ENCODE assay signal across 27 mouse cellular contexts in the genomic region with DNA sequence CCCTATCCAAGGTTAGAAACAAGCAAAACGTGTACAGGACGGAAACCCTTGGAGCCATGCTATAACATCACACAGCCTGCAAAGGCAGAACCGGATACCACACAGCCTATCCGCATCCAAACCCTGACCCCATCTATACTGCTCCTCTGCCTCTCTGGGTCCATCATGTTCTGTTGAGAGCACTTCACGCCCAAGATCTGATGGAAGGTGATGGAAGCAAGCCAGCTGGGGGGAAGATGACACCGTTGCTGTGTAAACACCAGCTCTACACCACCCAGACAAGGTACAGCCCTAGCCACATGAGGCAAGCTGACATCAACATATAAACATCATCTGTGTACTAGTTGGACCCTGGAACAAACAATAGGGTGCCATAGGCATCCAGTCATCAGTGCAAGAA.
DNase-seq lines count a peak whose midpoint lies in the region; ATAC-seq and TF ChIP-seq lines count a peak whose summit lies in the region.
"Had no signal": no experiment of that assay in that cellular context is flagged by ENCODE, and none has a peak within 500 bp of the region (broad histone marks: within the 10 kb centered on the region; RNA-seq: fewer than 3 reads in every experiment).

No protein-coding gene starts in this region.

- DNase-seq in heart, adult 2 months = peak in 1 of 2 experiments; percentile 29
- DNase-seq in heart, adult 9 months (ENCODE audit: low spot score in 2 of 2) = no peak
- DNase-seq in heart, postnatal 10 days = no peak
- peak; percentile 3 for DNase-seq in midbrain, embryonic 10.5 days (ENCODE audit: low spot score)
- DNase-seq in midbrain, embryonic 14.5 days = no peak
- DNase-seq in heart, postnatal 0 days (ENCODE audit: low spot score) = no peak
- no peak for DNase-seq in lung, postnatal 14 days
- DNase-seq: cerebellum, adult 11 months; cerebellum, adult 9-10 months; cerebellum, postnatal 36 days; gastrocnemius, postnatal 36 days; kidney, adult 9 months; kidney, postnatal 10 days; layer of hippocampus, postnatal 36 days; liver; lung, adult 2 months; lung, postnatal 10 days; retina, postnatal 1 day; right cerebral cortex, postnatal 14 days had no signal

- no peak for TF ChIP-seq POLR2A in heart, adult 2 months (IDR thresholded peaks at IDR 0.05; ENCODE audit: insufficient read depth, low read depth, low read length)

- H3K4me2 ChIP-seq in heart, embryonic 14.5 days (ENCODE audit: low read length) = peak overlapping the region; percentile 11; the same call in 1 of the 2 replicates
- H3K4me2 ChIP-seq in midbrain, embryonic 14.5 days (ENCODE audit: low read length) = no peak overlapping the region
- H3K4me2 ChIP-seq in heart, postnatal 0 days (ENCODE audit: low read depth, low read length) = no peak overlapping the region
- H3K4me2 ChIP-seq: embryonic facial prominence, embryonic 12.5 days; midbrain, embryonic 12.5 days had no signal

- peaks cover 21% of the 10 kb centered on the region for H3K4me1 ChIP-seq in heart, adult 2 months (ENCODE audit: control insufficient read depth, insufficient read depth, low read length)
- H3K4me1 ChIP-seq in heart, embryonic 14.5 days (ENCODE audit: control insufficient read depth in 2 of 2, insufficient read depth in 2 of 2, low read length in 2 of 2) = peaks cover 26 to 35% of the 10 kb centered on the region in 2 experiments
- H3K4me1 ChIP-seq in midbrain, embryonic 10.5 days = 0 out of 2 replicates have a peak, but pooled peaks cover 3% of the 10 kb centered on the region
- H3K4me1 ChIP-seq in midbrain, embryonic 14.5 days (ENCODE audit: control insufficient read depth, insufficient read depth, low read length) = no peaks in the 10 kb centered on the region
- H3K4me1 ChIP-seq in heart, postnatal 0 days (ENCODE audit: control insufficient read depth, insufficient read depth) = peaks cover 34% of the 10 kb centered on the region
- H3K4me1 ChIP-seq: midbrain, embryonic 12.5 days had no signal

- peaks cover 4% of the 10 kb centered on the region; the same call in 1 of the 2 replicates for H3K36me3 ChIP-seq in heart, adult 2 months (ENCODE audit: control insufficient read depth, insufficient read depth, low read length)
- no peaks in the 10 kb centered on the region for H3K36me3 ChIP-seq in heart, embryonic 14.5 days (ENCODE audit: control insufficient read depth, insufficient read depth, low read length)
- no peaks in the 10 kb centered on the region for H3K36me3 ChIP-seq in midbrain, embryonic 10.5 days
- H3K36me3 ChIP-seq in midbrain, embryonic 14.5 days (ENCODE audit: control insufficient read depth, insufficient read depth, low read length) = no peaks in the 10 kb centered on the region
- no peaks in the 10 kb centered on the region for H3K36me3 ChIP-seq in heart, postnatal 0 days (replicated peaks; ENCODE audit: control insufficient read depth, insufficient read depth, low read length)
- H3K36me3 ChIP-seq: embryonic facial prominence, embryonic 12.5 days; midbrain, embryonic 12.5 days had no signal

- WGBS in heart, adult 2 months = 82% methylated on average over 6 of the region's 6 CpGs
- 63% methylated on average over 6 of the region's 6 CpGs for WGBS in heart, embryonic 14.5 days
- 86% methylated on average over 6 of the region's 6 CpGs for WGBS in midbrain, embryonic 10.5 days
- 90% methylated on average over 6 of the region's 6 CpGs for WGBS in midbrain, embryonic 14.5 days
- WGBS in heart, postnatal 0 days = 63% methylated on average over 6 of the region's 6 CpGs

- intact Hi-C loops in heart, adult 2 months (cut with DNase I) = loop anchor here (2.0 to 5.0 kb wide), 4 partner anchors 34 to 254 kb away; no protein-coding TSS in a partner anchor
- intact Hi-C loops in heart, postnatal 10 days (cut with DNase I) = loop anchor here (5.0 kb wide), 2 partner anchors 54 to 434 kb away; no protein-coding TSS in a partner anchor

- no peak for ATAC-seq in heart, embryonic 14.5 days (ENCODE audit: insufficient number of reproducible peaks, insufficient read depth, low FRiP score, low read depth)
- no peak for ATAC-seq in midbrain, embryonic 14.5 days (ENCODE audit: low FRiP score, low TSS enrichment)
- ATAC-seq in heart, postnatal 0 days (ENCODE audit: insufficient read depth, low read depth) = no peak
- ATAC-seq: forebrain, embryonic 14.5 days; hindbrain, postnatal 0 days; intestine, postnatal 0 days had no signal

- H3K9me3 ChIP-seq in heart, embryonic 14.5 days (ENCODE audit: control insufficient read depth, low read length) = peaks cover 9% of the 10 kb centered on the region
- peaks cover 8% of the 10 kb centered on the region; the same call in 1 of the 2 replicates for H3K9me3 ChIP-seq in midbrain, embryonic 10.5 days (replicated peaks)
- 0 out of 2 replicates have a peak, but pooled peaks cover 4% of the 10 kb centered on the region for H3K9me3 ChIP-seq in midbrain, embryonic 14.5 days (ENCODE audit: control insufficient read depth, low read length)
- peaks cover 8% of the 10 kb centered on the region; the same call in 1 of the 2 replicates for H3K9me3 ChIP-seq in heart, postnatal 0 days (replicated peaks; ENCODE audit: control insufficient read depth, low read length)
- H3K9me3 ChIP-seq: midbrain, embryonic 12.5 days had no signal

- no peaks in the 10 kb centered on the region for H3K27me3 ChIP-seq in heart, adult 2 months (ENCODE audit: control insufficient read depth, insufficient read depth, low read length)
- peaks cover 13% of the 10 kb centered on the region for H3K27me3 ChIP-seq in heart, embryonic 14.5 days (ENCODE audit: control insufficient read depth, insufficient read depth, low read length)
- H3K27me3 ChIP-seq in midbrain, embryonic 10.5 days (ENCODE audit: low read depth, poor library complexity, severe bottlenecking) = no peaks in the 10 kb centered on the region
- H3K27me3 ChIP-seq in midbrain, embryonic 14.5 days (ENCODE audit: control insufficient read depth, insufficient read depth, low read length) = no peaks in the 10 kb centered on the region
- H3K27me3 ChIP-seq in heart, postnatal 0 days (ENCODE audit: control insufficient read depth, insufficient read depth, low read length) = 0 out of 2 replicates have a peak, but pooled peaks cover 7% of the 10 kb centered on the region
- H3K27me3 ChIP-seq: embryonic facial prominence, embryonic 12.5 days; midbrain, embryonic 12.5 days; Patski had no signal

- H3K27ac ChIP-seq in heart, adult 2 months = peak overlapping the region; percentile 61
- H3K27ac ChIP-seq in heart, embryonic 14.5 days (replicated peaks in 1 of 2; ENCODE audit: control insufficient read depth in 1 of 2, insufficient read depth in 1 of 2, low read depth in 2 of 2, low read length in 2 of 2) = peak overlapping the region; percentile 42 to 78
- no peak overlapping the region for H3K27ac ChIP-seq in midbrain, embryonic 10.5 days (replicated peaks)
- no peak overlapping the region for H3K27ac ChIP-seq in midbrain, embryonic 14.5 days (replicated peaks; ENCODE audit: low read depth, low read length)
- H3K27ac ChIP-seq in heart, postnatal 0 days (ENCODE audit: low read depth) = 0 out of 2 replicates have a peak overlapping the region, but pooled peaks have one; percentile 43
- H3K27ac ChIP-seq: embryonic facial prominence, embryonic 12.5 days; hindbrain, postnatal 0 days; liver, embryonic 14.5 days; midbrain, embryonic 12.5 days had no signal

- no peaks in the 10 kb centered on the region for H3K79me2 ChIP-seq in heart, adult 2 months (replicated peaks; ENCODE audit: control insufficient read depth, insufficient read depth, low read length)

- no peak overlapping the region for H3K4me3 ChIP-seq in heart, adult 2 months
- H3K4me3 ChIP-seq in heart, embryonic 14.5 days (ENCODE audit: control insufficient read depth in 1 of 2, insufficient read depth in 1 of 2, low read depth in 1 of 2, low read length in 2 of 2) = no peak overlapping the region
- no peak overlapping the region for H3K4me3 ChIP-seq in midbrain, embryonic 10.5 days
- H3K4me3 ChIP-seq in midbrain, embryonic 14.5 days (replicated peaks; ENCODE audit: low read depth, low read length) = no peak overlapping the region
- no peak overlapping the region for H3K4me3 ChIP-seq in heart, postnatal 0 days (ENCODE audit: low read depth, low read length)
- H3K4me3 ChIP-seq: embryonic facial prominence, embryonic 12.5 days; midbrain, embryonic 12.5 days had no signal

- TF ChIP-seq CTCF in heart, adult 2 months (IDR thresholded peaks at IDR 0.05) = no peak
- no peak for TF ChIP-seq CTCF in heart, postnatal 0 days (IDR thresholded peaks at IDR 0.05; ENCODE audit: low read depth)

- H3K9ac ChIP-seq in heart, adult 2 months (ENCODE audit: low read depth, low read length) = no peak overlapping the region
- no peak overlapping the region for H3K9ac ChIP-seq in heart, embryonic 14.5 days (ENCODE audit: low read length)
- H3K9ac ChIP-seq in midbrain, embryonic 14.5 days (replicated peaks; ENCODE audit: low read length) = no peak overlapping the region
- H3K9ac ChIP-seq in heart, postnatal 0 days (replicated peaks; ENCODE audit: low read depth, low read length) = no peak overlapping the region
- H3K9ac ChIP-seq: embryonic facial prominence, embryonic 12.5 days; liver, embryonic 14.5 days; midbrain, embryonic 12.5 days had no signal

- no peak for TF ChIP-seq EP300 in heart, adult 2 months (IDR thresholded peaks at IDR 0.05; ENCODE audit: insufficient read depth, low read depth, low read length)
- TF ChIP-seq EP300 in heart, postnatal 0 days (IDR thresholded peaks at IDR 0.05; ENCODE audit: low read depth) = no peak

Comparison
In these comparisons a context has a peak if more than half of its experiments do, and no peak if none do; other contexts are left out.
1. H3K27ac ChIP-seq: peak in heart, adult 2 months (single experiment), heart, embryonic 14.5 days (2 of 2) and heart, postnatal 0 days (single experiment); none in midbrain, embryonic 10.5 days (single experiment) and midbrain, embryonic 14.5 days (single experiment).